Comparison of ENCODE assay signal across 9 mouse cellular contexts in the genomic region with DNA sequence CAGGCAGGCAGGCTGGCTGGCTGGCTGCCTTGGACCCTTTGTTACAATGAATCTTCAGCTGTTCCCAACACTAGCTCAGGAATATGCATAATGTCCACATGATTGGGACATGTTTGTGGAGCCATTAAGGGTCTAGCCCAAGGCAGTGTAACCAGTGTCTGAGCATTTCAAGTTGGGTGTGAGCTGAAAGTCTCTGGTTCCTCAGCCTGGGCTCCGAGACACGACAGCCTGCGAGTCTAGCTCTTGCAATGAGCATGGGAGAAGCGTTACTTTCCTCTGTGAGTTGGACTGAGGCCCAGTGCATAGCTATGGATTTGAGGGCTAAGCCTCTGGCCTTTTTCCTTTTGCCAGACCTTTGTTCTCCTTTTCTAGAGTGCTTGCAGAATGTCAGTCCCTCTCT. TPM values are rescaled to one million over a fixed set of nuclear protein-coding genes. Genes with fewer than 3 reads are reported as not detected.
DNase-seq lines count a peak whose midpoint lies in the region; ATAC-seq lines count a peak whose summit lies in the region.
"Had no signal": no experiment of that assay in that cellular context is flagged by ENCODE, and none has a peak within 500 bp of the region (broad histone marks: within the 10 kb centered on the region; RNA-seq: fewer than 3 reads in every experiment).

No protein-coding gene starts in this region.

- H3K36me3 ChIP-seq in intestine, embryonic 16.5 days (ENCODE audit: control insufficient read depth, insufficient read depth, low read length): no peaks in the 10 kb centered on the region

- H3K27ac ChIP-seq in intestine, embryonic 16.5 days (ENCODE audit: low read length): peak overlapping the region; percentile 68

- H3K9me3 ChIP-seq in intestine, embryonic 16.5 days (ENCODE audit: control insufficient read depth, low read length): no peaks in the 10 kb centered on the region

- ATAC-seq in intestine, embryonic 16.5 days: peak; percentile 39
- ATAC-seq in cerebellum, adult (ENCODE audit: insufficient number of reproducible peaks, low FRiP score, low TSS enrichment): no peak

- H3K27me3 ChIP-seq in intestine, embryonic 16.5 days (replicated peaks; ENCODE audit: control insufficient read depth, insufficient read depth, low read length): no peaks in the 10 kb centered on the region

- WGBS in intestine, embryonic 16.5 days: 33% methylated on average over 4 of the region's 4 CpGs

- H3K4me3 ChIP-seq in intestine, embryonic 16.5 days (ENCODE audit: low read length): no peak overlapping the region

- no peak overlapping the region for H3K9ac ChIP-seq in intestine, embryonic 16.5 days (ENCODE audit: low read depth, low read length)

- peaks cover 12% of the 10 kb centered on the region for H3K4me1 ChIP-seq in intestine, embryonic 16.5 days (ENCODE audit: control insufficient read depth, insufficient read depth, low read length)

- H3K4me2 ChIP-seq in intestine, embryonic 16.5 days (ENCODE audit: low read depth, low read length): no peak overlapping the region

- DNase-seq in heart, adult 11 months: peak; percentile 86
- no peak for DNase-seq in heart, adult 8-10 months (ENCODE audit: low spot score)
- peak; percentile 23 for DNase-seq in right cerebral cortex, postnatal 14 days
- DNase-seq in right cerebral cortex, adult 2 months (ENCODE audit: low spot score in 2 of 2): no peak
- DNase-seq in gastrocnemius, postnatal 10 days: no peak
- DNase-seq in ovary, postnatal 14 days (ENCODE audit: low spot score): no peak
- DNase-seq: cerebellum, adult 11 months had no signal

RNA-seq across cellular contexts. Expression of gene Itpr1, which starts 35.6 kb away (rescaled TPM):
- total RNA-seq in heart, adult 8-10 months (2022): 10 to 100 TPM; 33.9 to 36.9 (median 36.4) TPM
- 5.9 and 6.2 TPM in 2 replicates for polyA plus RNA-seq in intestine, embryonic 16.5 days (2015; fragmentation: Nextera tagmentation; extraction: Ambion mirVana)
- total RNA-seq in gastrocnemius, postnatal 10 days (2021): 10 to 100 TPM; 19.7 to 30.6 TPM

Comparison
In these comparisons a context has a peak if more than half of its experiments do, and no peak if none do; other contexts are left out.
1. DNase-seq: peak in heart, adult 11 months (single experiment) and right cerebral cortex, postnatal 14 days (single experiment); none in heart, adult 8-10 months (single experiment), right cerebral cortex, adult 2 months (0 of 2), gastrocnemius, postnatal 10 days (single experiment) and ovary, postnatal 14 days (single experiment).